ENCODE assay signal across 1 mouse cellular context in the genomic region with DNA sequence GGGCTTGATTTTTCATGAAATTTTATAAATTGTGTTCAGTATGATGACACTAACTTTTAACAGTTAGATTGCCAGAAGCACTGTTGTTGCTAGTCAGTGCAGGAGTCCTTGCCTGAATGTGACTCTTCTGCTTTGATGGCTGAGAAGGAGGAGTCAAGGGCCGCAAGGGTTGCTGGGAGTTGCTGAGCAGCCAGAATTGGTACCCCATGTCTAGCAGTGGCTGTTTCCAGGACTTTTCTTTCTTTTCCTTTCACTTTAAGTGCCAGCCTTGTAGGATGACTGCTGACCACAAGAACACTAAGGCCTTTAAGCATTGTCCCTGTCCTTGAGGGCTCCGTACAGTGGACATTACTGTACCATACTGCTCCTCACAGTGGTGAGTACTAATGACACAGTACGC.
TF ChIP-seq lines count a peak whose summit lies in the region.

No protein-coding gene starts in this region.

TF ChIP-seq in CH12.LX, 34 proteins besides CTCF, POLR2A, EP300 and RAD21:
- peak; percentile 27; the same call in 1 of the 2 replicates for TF ChIP-seq HCFC1 (IDR thresholded peaks at IDR 0.05; ENCODE audit: low read depth, low read length)
- 0 out of 2 replicates have a peak, but pooled peaks have one; percentile 7 for TF ChIP-seq IRF4 (IDR thresholded peaks at IDR 0.05; ENCODE audit: low read depth, low read length)
- TF ChIP-seq TCF12 (IDR thresholded peaks at IDR 0.05; ENCODE audit: low read depth, low read length): peak; percentile 47
- TF ChIP-seq USF1 (IDR thresholded peaks at IDR 0.05; ENCODE audit: low read depth, low read length): no peak
- TF ChIP-seq ZMIZ1 (IDR thresholded peaks at IDR 0.05; ENCODE audit: low read depth, low read length): no peak; the same call in 1 of the 2 replicates
- TF ChIP-seq NELFE (IDR thresholded peaks at IDR 0.05; ENCODE audit: low read depth, low read length): peak; percentile 17; the same call in 1 of the 2 replicates
- TF ChIP-seq TBP (conservative IDR thresholded peaks at IDR 0.05; ENCODE audit: low read depth, low read length): no peak; the same call in 1 of the 2 replicates
- TF ChIP-seq NRF1 (IDR thresholded peaks at IDR 0.05; ENCODE audit: low read depth, low read length): no peak
- TF ChIP-seq SMC3 (IDR thresholded peaks at IDR 0.05; ENCODE audit: low read depth, low read length): no peak
- TF ChIP-seq POLR2AphosphoS2 (IDR thresholded peaks at IDR 0.05; ENCODE audit: low read depth, low read length): no peak
- no peak for TF ChIP-seq USF2 (conservative IDR thresholded peaks at IDR 0.05; ENCODE audit: low read depth, low read length)
- no peak for TF ChIP-seq ZKSCAN1 (IDR thresholded peaks at IDR 0.05; ENCODE audit: borderline replicate concordance, low read depth, low read length)
- no peak for TF ChIP-seq BHLHE40 (IDR thresholded peaks at IDR 0.05; ENCODE audit: low read depth, low read length)
- TF ChIP-seq ZNF384 (IDR thresholded peaks at IDR 0.05; ENCODE audit: low read depth, low read length): no peak
- TF ChIP-seq MAFK (IDR thresholded peaks at IDR 0.05; ENCODE audit: insufficient replicate concordance, low read length): peak; percentile 83; the same call in 1 of the 2 replicates
- TF ChIP-seq MXI1 (IDR thresholded peaks at IDR 0.05; ENCODE audit: low read depth, low read length): 0 out of 2 replicates have a peak, but pooled peaks have one; percentile 2
